Mouse (Mus musculus) megakaryocyte, adult 5-6 weeks (primary cell): Measurements from ENCODE around the gene Ccn1. TPM values are rescaled to one million over a fixed set of nuclear protein-coding genes. Genes with fewer than 3 reads are reported as not detected.

Experiments
- ATAC-seq: 2 replicates; pipeline ENCODE4 v1.8.0; 2016; ENCODE audit warnings: mild to moderate bottlenecking, inconsistent platforms; ENCODE audit not compliant: poor library complexity, severe bottlenecking
- total RNA-seq, 2 experiments: library from RNA; stranded (forward) in 1 of 2; stranded (reverse) in 1 of 2; fragments of 153-499, 151-499 nt in 1 of 2; fragments of 221-1000, 200-1000 nt in 1 of 2; gene quantifications; 2 replicates each; pipeline versions ENCODE4 v1.2.3 to v1.2.4; 2015 to 2017

Ccn1 gene
- total RNA-seq, 2 experiments from 2014 or later = 0.15 TPM; not detected in 1

- ATAC-seq = no peak
Observed at GRCm38 (mm10) chr3:145651029-145651977, 1.5 kb upstream of the Ccn1 start.

- no peak for ATAC-seq
Observed at GRCm38 (mm10) chr3:145650298-145651011, 674 bp upstream of the Ccn1 start.

DNA sequence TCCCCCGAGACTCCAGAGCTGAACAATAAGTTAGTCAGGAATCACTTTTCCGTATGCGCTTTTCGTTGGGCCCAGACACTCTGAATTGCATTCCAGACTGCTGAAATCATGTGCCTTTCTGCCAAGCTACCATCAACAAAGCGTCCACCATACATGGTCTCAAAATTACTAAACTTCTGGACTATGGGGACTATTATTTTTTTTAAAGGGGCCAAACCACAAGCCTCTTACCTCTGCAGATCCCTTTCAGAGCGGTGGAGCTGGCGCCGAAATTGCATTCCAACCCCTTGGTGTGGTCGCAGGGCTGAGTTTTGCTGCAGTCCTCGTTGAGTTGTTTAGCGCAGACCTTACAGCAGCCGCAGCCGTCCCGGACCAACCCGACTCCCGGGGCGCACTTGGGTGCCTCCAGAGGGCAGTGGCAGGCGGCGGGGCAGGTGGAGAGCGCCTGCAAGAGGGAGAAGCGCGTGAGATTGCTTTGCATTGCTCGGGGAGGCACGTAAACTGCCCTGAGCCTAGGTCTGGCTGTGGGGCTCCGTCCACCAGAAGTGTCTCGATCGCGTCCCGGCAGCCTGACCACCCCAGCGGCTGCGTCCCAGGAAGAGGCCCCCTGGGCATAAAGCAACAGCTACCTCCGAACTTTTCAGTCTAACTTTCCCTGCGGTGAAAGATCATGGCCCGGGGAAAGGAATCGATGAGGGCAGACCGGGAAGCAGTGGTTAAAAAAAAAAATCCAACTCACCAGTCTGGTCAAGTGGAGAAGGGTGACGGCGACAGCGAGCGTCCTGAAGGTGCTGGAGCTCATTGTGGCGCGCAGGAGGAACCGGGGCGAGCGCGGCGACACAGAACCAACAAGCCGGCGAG lies 560 bp downstream of the Ccn1 start:
- no peak for ATAC-seq

GRCm38 (mm10) chr3:145648097-145648931 lies 1.5 kb downstream of the Ccn1 start:
- no peak for ATAC-seq

DNA sequence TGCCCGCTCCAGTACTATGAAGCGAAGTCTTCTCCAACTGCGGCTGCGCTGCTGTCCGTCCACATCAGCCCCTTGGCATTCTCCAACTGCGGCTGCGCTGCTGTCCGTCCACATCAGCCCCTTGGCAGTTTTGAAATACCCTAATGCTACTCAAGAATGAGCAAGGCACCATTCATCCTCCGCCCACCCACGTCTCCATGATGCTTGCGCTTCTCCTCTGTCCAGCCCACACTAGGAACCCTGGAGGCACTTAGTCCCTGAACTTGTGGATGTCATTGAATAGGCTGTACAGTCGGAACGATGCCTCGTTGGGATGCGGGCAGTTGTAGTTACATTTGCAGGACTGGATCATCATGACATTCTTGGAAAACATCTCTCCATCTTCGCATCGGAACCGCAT lies 2.4 kb downstream of the Ccn1 start:
- ATAC-seq = no peak

DNA sequence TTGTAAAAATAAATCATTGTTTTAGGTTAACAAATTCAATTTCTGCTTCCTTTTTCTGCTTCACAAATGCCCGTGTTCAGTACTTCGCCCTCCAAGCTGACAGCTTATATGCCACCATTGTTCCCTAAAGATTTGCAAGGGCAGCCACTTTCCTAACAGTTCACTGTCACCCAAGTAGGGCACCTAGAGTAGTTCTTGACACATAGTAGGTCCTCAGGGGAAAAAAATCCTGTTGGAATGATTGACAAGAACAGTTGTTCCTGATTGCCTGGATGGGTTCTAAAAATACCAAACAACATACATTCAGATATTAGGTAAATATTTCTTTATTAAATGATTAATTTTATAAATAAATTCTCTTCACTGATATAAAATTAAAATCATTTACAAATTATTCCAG lies 3.1 kb downstream of the Ccn1 start:
- no peak for ATAC-seq

GRCm38 (mm10) chr3:145646009-145646408 lies 3.8 kb downstream of the Ccn1 start:
- ATAC-seq = no peak

DNA sequence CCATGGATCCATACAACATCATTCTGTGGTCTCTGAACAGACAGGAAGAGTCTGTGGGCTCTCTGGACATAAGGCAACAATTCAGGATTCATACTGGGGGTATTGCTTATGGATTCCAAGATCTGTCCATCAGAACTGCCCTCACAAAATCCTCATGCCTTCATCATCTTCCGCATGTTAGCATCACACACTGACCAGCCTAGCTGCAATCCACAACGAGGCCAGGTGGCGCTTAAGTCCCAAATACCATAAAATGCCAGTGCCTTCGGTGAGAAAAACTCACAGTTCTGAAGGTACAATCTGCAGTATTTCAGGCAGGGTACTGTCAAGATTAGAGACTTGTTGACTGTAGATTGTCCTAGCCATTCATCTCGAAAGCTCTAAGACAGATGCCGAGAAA lies 4.3 kb downstream of the Ccn1 start:
- no peak for ATAC-seq

DNA sequence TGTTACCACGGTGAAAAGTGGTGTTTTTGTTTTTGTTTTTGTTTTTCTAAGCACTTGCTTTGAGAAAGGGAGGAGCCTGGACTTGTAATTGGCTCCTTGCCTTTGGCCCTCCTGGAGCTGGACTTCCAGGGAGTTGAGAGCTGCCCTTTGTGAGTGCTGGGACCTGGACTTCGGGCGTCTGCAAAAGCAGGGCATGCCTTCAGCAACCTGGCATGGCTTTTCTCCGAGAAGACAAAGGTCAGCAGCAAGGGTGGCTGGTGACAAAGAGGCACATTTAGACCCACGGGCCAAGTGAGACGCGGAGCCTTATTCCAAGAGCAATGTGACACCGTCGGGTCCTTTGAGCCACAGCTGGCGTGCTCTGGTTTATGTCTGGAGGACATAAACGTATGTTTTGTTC lies 6.9 kb downstream of the Ccn1 start:
- no peak for ATAC-seq

DNA sequence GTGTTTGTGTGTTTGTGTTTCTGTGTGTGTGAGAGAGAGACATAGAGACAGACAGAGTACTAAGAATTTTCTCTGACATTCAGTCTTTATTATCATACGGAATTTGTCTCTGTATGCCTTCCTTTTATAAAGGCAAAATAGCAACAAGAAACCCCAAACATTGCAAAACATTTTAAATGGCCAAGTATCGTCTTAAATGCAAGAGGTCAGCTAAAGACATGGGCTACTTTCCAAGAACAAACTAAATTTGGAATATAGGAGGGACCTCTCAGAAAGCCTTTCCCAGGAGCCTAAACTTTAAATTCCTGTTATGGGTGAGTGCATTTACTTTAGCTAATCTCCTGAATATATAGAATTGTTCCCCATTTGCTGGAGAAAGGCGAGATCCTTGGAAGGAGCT lies 7.9 kb downstream of the Ccn1 start:
- no peak for ATAC-seq

DNA sequence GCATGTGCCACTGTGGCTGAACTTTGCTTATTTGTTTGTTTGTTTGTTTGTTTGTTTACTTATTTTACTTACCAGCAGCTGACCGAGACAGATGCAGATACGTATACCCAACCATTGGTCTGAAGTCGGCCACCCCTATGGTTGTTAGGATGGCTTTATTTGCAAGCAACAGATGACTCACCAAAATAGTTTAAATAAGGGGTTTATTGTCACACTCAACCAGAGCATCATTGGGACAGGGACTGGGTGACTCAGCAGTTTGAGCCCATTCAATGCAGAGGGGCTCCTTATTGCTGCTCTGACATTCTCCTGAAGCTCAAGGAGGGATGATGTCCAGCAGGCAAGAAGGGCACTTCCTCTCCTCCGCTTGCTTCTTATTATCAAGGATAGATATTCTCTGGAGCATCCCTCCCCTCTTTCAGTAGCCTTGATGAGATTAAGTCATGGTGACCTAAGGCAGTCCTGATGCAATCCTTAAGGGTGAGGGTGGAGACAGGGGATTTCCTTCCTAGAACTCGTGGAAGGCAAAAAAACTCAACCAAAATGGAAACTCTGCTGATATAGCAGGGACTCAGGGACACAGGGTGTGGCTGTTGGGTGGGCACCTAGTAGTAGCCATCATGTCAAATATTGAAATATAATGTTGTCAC lies 8.6 kb downstream of the Ccn1 start:
- no peak for ATAC-seq

DNA sequence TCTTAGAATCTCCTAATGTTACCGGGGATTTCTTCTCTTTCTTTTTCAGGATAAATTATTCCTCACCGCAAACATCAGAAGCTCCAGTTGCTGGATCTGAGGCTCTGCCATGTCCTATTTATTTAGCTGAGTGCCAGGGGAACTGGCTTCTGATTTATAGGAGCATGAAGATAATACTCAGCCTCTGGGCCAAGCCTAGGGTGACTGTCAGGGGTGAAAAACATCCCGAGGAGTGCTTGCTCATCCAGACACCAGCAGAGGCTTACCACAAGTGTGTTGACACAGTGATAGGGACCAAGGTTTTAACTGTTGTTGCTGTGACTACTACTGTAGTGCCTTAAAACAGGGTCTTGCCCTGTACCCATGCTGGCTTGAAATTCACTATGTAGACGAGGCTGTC lies 9.2 kb downstream of the Ccn1 start:
- ATAC-seq = no peak

- no peak for ATAC-seq
Observed at GRCm38 (mm10) chr3:145640170-145640569, 9.6 kb downstream of the Ccn1 start.

GRCm38 (mm10) chr3:145634002-145634710 lies 15.6 kb downstream of the Ccn1 start:
- ATAC-seq = no peak

DNA sequence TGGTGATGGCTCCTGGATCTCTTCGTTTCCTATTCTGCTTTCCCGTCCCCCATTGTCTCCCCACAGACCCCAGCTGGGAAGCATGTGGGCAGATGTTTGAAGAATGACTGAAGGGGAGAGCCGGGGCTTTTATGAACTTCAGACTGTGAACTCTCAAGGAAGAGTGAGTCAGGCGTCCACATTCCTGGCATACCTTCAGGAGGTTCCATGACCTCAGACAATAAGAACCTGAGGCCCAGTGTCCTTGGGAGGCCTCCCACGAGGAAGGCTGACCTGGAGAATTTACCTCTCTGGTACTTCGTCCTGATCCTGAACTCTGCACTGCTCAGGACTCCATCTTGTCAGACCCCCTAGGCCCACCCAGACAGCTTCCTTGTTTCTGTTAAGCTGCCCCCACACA lies 16.9 kb downstream of the Ccn1 start:
- no peak for ATAC-seq

GRCm38 (mm10) chr3:145628643-145629042 lies 21.1 kb downstream of the Ccn1 start:
- ATAC-seq = no peak

DNA sequence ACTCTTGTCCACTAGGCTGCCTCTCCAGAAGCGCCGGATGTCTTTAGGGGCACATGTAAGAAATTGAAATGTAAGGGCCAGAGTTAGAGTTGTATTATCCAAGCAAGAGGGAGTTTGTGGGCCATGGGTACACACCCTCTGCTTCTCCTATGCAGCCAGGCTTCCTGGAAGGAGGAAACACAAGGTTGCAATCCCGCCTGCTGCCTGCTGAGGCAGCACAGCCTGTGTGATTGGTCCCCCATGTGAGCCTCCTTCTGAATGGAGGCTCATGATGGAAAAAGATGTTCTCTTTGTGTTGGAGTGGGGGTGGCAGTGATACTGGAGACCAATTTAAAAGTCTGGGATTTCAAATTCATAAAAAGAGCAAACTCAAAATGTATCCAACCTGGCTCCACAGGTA lies 22.0 kb downstream of the Ccn1 start:
- no peak for ATAC-seq

GRCm38 (mm10) chr3:145626063-145626462 lies 23.7 kb downstream of the Ccn1 start:
- no peak for ATAC-seq

GRCm38 (mm10) chr3:145625546-145625945 lies 24.2 kb downstream of the Ccn1 start:
- no peak for ATAC-seq
